Mouse (Mus musculus) olfactory bulb, adult 2 months (tissue): ENCODE measurements around the gene Dusp10.

ENCODE experiments used
- CTCF ChIP-seq: fragments of 200-500 bp; IDR thresholded peaks from 2 replicates; pipeline ENCODE4 v1.5.1; 2012; ENCODE audit warnings: low read depth, mild to moderate bottlenecking, low read length, moderate library complexity; ENCODE audit not compliant: insufficient read depth
- POLR2A ChIP-seq: fragments of 200-500 bp; IDR thresholded peaks from 2 replicates; pipeline ENCODE4 v1.6.1; 2012; ENCODE audit warnings: mild to moderate bottlenecking, low read depth, low read length, moderate library complexity; ENCODE audit not compliant: insufficient read depth

DNA sequence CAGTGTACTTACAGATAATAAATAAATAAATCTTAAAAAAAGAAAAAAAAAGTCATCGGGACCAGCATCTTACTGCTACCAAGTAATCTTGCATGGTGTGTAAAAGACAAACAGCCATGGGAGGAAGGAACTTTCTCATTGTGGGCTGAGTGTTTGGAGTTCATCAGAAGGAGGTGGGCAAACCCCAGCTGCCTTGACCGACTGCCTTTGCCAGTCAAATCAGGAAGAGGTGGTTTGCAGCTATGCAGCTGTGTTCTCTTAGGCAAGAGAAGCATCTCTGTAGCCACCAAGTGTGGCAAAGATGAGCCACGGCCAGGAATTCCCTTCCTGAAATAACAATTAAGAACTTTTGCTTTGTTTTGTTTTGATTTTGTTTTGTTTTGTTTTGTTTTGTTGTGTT lies 989 bp downstream of the Dusp10 start:
- TF ChIP-seq CTCF (no peak), POLR2A (no peak)
